Mouse (Mus musculus) left cerebral cortex, postnatal 36 days (tissue): ENCODE results near the gene Timm29. TPM values are rescaled to one million over a fixed set of nuclear protein-coding genes. Genes with fewer than 3 reads are reported as not detected.

ENCODE experiments used
- DNase-seq, 2 experiments: peaks; one replicate each; pipeline ENCODE4 v3.0.0; 2021 to 2022; ENCODE audit warnings: low spot score in 2 of 2, mixed read lengths in 1 of 2
- intact Hi-C: fragments of 180-260 bp; cut with DNase I; formaldehyde crosslinking; loops from one replicate; pipeline ENCODE4 v1.15.1; 2025
- microRNA-seq: library from miRNA; unstranded; fragments of <30 nt; microRNA quantifications from one replicate; pipeline ENCODE4 v1.2.0, GENCODE M21; 2022
- total RNA-seq, 2 experiments: library from RNA; stranded (reverse); gene quantifications; 2 replicates each; pipeline ENCODE4 v1.2.3; 2021

Gene Timm29
- total RNA-seq, 2 experiments from 2014 or later = 48.9 to 49.1 TPM

DNA sequence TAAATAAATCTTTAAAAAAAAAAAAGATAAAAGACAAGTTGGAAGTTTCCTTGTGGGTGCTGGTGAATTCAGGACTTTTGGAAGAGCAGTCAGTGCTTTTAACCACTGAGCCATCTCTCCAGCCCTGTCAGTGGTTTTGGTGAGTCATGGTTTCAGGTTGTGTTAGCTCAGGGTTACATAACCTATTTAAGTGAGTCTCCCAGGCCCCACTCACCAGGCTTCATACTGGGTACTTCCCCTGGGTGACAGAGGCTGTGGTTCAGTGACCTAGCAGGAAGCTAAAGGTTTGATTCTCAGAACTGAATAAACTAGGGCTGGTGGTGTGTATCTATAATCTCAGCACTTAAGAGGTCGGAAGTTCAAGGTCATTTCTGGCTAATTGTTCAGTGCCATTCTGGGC lies 17.3 kb downstream of the Timm29 start:
- no peak for DNase-seq
- intact Hi-C loops = loop anchor here (5.0 kb wide), 1 partner anchor 192 kb away; no protein-coding TSS in a partner anchor

DNA sequence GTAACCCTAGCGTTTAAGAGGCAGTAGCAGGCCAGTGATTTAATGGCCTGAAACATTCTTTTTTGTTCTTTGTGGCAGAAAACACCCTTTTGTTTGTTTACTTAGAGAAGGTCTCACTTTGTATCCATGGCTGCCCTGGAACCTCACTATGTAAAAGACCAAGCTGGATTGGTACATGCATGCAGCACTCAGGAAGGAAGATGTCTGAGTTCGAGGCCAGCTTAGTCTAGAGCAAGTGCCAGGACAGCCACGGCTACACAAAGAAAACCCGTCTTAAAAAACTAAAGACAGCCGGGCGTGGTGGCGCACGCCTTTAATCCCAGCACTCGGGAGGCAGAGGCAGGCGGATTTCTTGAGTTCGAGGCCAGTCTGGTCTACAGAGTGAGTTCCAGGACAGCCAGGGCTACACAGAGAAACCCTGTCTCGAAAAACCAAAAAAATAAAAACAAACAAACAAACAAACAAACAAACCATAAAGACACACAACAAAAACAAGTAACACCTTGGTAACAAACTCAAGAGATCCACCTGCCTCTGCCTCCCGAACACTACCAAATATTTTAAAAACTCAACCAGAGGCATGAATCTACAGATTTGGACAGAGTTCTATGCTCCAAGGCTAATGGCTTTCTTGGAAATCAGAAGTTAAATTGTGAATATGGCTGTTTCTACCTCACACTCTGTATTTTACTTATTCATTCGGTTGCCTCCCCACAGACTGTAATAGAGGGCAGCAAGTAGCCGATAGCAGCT lies 22.5 kb downstream of the Timm29 start:
- intact Hi-C loops = loop anchor here (5.0 kb wide), 1 partner anchor 187 kb away; no protein-coding TSS in a partner anchor
- DNase-seq = no peak

GRCm38 (mm10) chr9:21615617-21616231 lies 23.2 kb downstream of the Timm29 start, which contains the start of gene Smarca4:
TSS of gene Smarca4 (plus strand) at chr9:21616169.
- DNase-seq = peak; percentile 100
- intact Hi-C loops = no loop called here

- DNase-seq = peak; percentile 85 to 88
- intact Hi-C loops = no loop called here
These were observed 23.8 kb downstream of the Timm29 start for GRCm38 (mm10) chr9:21616232-21616781.

DNA sequence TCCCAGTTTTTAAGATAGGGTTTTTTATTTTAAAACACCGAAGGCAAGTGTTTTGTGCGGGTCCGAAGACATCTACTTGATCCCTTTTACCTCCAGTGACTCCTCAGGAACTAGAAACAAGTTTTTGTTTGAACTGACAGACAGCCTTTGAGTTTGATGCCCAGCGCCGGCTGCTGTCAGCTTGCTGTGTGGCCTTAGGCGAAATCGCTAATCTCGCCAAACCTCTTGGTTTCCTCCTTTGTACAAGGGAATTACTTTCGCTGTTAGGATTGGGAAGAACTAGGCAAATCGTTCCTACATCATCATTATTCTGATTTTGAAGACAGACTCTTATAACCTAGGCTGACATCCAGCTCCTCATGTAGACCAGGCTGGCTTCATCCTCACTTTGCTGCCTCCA lies 24.5 kb downstream of the Timm29 start:
- no peak for DNase-seq
- intact Hi-C loops = no loop called here

- no peak for DNase-seq
- intact Hi-C loops = no loop called here
These were observed 27.7 kb downstream of the Timm29 start for GRCm38 (mm10) chr9:21620229-21620628.

DNA sequence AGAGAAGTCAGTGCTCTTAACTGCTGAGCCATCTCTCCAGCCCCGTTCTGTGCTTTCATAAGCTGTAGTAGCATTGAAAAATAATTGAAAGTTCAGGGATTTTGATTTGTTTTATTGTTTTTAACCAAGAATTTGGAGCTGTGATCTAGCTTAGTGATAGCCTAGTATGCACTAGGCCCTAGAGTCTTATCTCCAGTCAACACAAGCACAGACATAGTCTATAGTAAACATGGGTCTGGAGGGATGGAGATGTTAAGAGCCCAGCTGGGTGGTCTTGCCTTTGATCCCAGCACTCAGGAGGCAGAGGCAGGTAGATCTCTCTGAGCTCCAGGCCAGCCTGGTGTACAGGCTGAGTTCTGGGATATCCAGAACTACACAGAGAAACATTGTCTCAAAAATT lies 30.2 kb downstream of the Timm29 start:
- DNase-seq = no peak
- intact Hi-C loops = no loop called here

DNA sequence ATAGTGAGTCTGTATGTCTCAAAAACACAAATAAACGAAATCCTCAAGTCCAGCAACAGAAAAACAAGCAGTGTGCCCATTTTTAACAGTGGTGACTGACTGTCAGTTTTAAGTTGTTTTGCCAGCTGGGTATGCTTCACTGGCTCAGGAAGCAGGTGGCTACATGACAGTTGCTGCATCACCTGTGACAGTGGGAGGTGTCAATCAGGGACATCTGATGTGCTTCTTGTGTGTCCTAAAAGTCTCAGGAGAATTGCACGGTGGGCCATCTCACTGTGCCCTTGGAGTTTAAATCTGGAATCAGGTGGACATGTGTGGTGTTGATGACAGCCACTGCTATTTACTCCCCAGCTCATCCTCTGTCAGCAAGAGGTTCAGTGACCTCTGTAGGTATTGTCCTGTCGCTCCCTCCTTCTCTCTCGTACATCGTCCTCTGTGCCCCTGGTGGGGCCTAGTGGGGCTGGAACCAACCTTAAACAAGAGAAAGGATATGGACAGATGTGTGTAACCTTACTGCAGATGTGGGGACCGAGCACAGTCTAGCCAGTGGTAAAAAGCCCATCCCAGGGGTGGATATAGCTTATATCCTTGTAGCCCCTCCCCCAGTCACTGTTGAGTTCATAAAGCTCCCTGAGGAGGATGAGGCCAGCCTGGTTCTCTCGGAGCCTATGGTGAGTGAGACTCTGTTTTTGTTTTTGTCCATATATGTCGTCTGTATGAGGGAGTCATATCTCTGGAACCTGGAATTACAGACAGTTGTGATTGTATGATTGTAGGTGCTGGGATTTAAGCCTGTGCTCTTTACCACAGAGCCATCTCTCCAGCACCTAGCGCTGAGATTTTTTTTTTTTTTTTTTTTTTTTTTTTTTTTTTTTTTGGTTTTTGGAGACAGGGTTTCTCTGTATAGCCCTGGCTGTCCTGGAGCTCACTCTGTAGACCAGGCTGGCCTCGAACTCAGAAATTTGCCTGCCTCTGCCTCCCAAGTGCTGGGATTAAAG lies 33.1 kb downstream of the Timm29 start:
- intact Hi-C loops = no loop called here
- no peak for DNase-seq

DNA sequence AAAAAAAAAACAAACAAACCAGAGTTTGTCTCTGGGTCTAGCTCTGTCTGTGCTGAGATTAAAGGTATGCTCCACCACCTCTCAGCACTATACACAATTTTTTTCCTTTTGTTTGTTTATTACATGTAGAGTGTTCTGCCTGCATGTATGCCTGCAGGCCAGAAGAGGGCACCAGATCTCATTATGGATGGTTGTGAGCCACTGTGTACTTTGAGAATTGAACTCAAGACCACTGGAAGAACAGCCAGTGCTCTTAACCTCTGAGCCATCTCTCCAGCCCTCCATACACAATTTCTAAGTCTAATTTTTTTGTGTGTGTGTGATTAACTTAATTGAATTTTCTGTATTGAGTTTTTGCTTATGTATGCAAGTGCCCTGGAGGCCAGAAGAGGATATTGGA lies 34.0 kb downstream of the Timm29 start:
- intact Hi-C loops = no loop called here
- no peak for DNase-seq

- DNase-seq = no peak
- intact Hi-C loops = no loop called here
These were observed 34.7 kb downstream of the Timm29 start for GRCm38 (mm10) chr9:21627145-21627795.

DNA sequence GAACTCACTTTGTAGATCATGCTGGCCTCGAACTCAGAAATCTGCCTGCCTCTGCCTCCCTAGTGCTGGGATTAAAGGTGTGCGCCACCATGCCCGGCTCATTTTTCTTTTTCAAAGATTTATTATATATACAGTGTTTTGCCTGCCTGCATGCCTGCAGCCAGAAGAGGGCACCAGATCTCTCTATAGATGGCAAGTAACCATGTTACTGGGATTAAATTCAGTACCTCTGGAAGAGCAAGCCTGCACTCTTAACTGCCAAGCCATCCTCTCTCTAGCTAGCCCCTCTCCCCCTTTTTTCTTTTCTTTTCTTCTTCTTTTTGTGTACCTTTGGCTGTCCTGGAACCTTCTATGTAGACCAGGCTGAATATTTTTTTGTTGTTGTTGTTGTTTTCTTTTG lies 38.2 kb downstream of the Timm29 start:
- DNase-seq = no peak
- intact Hi-C loops = no loop called here

DNA sequence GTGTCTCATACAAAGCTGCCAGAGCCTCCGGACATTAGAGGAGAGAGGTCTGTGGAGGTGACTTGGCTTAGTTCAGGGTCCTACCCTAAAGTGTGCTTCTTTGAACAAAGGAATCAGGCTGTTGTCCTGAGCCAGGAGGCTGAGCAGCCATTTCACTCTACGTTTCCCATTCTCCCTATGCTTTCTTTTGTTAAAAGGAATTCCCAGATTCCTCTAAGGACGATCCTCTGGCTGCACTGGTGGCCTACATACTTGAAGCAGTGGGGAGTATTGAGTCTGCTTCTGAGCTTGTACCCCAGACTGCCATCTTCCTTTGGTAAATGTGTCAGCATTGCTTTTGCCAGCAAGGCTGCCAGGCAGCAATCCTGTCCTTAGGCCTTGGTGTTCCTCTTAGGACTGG lies 40.6 kb downstream of the Timm29 start:
- DNase-seq = no peak
- intact Hi-C loops = no loop called here

DNA sequence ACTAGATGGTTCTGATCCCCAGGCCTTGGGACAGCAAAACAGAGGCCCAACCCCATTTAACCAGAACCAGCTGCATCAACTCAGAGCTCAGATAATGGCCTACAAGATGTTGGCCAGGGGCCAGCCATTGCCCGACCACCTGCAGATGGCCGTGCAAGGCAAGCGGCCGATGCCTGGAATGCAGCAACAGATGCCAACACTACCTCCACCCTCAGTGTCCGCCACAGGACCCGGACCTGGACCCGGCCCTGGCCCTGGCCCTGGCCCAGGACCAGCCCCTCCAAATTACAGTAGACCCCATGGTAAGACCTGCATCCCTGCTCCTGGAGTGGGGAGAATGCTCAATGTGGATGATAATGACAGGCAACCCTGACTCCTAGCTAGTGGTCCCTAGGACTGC lies 43.1 kb downstream of the Timm29 start:
- no peak for DNase-seq
- intact Hi-C loops = no loop called here

GRCm38 (mm10) chr9:21639031-21639430 lies 46.5 kb downstream of the Timm29 start:
- no peak for DNase-seq
- intact Hi-C loops = no loop called here

Small RNAs within 50 kb of the gene (microRNA-seq; reads per million reads assigned to microRNA genes)
- gene Mir1946b = not detected

Other genes starting within 250 kb of the Timm29 start
- gene Ilf3, start 224.9 kb upstream of the Timm29 start, total RNA-seq = 10 to 100 TPM; 75.5 to 75.9 TPM
- gene Qtrt1, start 180.9 kb upstream of the Timm29 start, total RNA-seq = 10 to 100 TPM; 19.1 to 31.3 TPM
- 10 to 100 TPM; 48.1 to 71.8 TPM for gene Dnm2, start 167.8 kb upstream of the Timm29 start, total RNA-seq
- gene Tmed1, start 82.5 kb upstream of the Timm29 start, total RNA-seq = 10 to 100 TPM; 14.2 to 16.7 TPM
- gene AB124611, start 66.5 kb upstream of the Timm29 start, total RNA-seq = under 1 TPM in 1 of 2 experiments, not detected in 1; 0.34 TPM
- 10 to 100 TPM; 70.8 to 76.7 TPM for gene Carm1, start 45.8 kb upstream of the Timm29 start, total RNA-seq
- 10 to 100 TPM; 21.5 to 22.7 TPM for gene Yipf2, start 106 bp downstream of the Timm29 start, total RNA-seq
- 100 to 1,000 TPM; 113 to 121 TPM for gene Smarca4, start 23.4 kb downstream of the Timm29 start, total RNA-seq
- gene Ldlr, start 130.8 kb downstream of the Timm29 start, total RNA-seq = 10 to 100 TPM; 16.1 to 21.0 TPM
- gene Spc24, start 167.6 kb downstream of the Timm29 start, total RNA-seq = 1 to 10 TPM; 1.5 TPM
- 1 to 10 TPM; 6.5 to 8.4 TPM for gene Kank2, start 206.0 kb downstream of the Timm29 start, total RNA-seq
- not detected for gene Angptl8, start 242.8 kb downstream of the Timm29 start, total RNA-seq